Mouse (Mus musculus) layer of hippocampus, adult 8-10 months (tissue): ENCODE data around the gene Mpzl2. TPM values are rescaled to one million over a fixed set of nuclear protein-coding genes. Genes with fewer than 3 reads are reported as not detected.
A peak's percentile ranks its signal among the peaks of the same experiment; 100 is the strongest.
"Not testable (repeated sequence)": the region's sequence is repeated elsewhere in the genome, so short reads cannot be mapped to it uniquely, and the experiment has no call there.

Experiments used
- DNase-seq, 2 experiments: peaks; one replicate each; pipeline ENCODE4 v3.0.0; 2022; ENCODE audit warnings: low spot score in 2 of 2
- total RNA-seq, 4 experiments: library from RNA; stranded (reverse); gene quantifications; 2 replicates each; pipeline ENCODE4 v1.2.4; 2022

Gene Mpzl2
- total RNA-seq, 4 experiments from 2014 or later = 1.3 TPM

DNA sequence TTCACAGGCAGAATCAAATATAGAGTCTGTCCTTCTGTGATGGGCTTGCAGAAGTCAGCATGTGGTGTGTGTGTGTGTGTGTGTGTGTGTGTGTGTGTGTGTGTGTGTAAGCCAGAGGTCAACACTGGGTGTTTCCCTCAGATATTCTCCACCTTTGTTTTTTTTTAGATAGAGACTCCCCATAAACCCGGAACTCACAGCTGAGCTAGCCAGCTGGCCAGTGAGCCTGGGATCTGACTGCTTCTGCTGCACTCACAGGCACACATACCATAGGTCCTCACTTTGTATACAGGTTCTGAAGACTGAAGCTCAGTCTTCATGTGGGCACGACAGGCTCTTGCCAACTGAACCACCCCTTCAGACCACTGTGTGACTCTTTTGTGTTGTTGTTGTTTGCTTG lies 7.3 kb upstream of the Mpzl2 start:
- DNase-seq = no peak

DNA sequence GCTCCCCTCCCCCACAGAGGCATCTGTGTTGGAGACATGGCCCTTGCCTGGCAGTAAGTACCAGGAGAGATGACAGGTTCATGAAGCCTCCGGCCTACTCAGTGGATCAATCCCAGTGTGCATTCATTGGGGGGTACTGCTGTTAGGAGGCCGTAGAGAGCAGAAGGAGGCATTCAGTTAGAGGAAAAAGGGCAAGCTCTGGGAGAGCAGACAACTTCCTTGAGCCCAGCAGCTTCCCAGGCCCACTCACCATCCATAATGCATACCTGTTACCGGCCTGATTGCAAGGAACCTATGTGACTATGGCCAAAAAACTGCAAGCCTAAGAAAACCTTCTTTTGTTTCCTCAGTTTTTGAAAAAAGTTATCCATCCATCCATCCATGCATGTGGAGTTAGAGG lies 5.1 kb upstream of the Mpzl2 start:
- DNase-seq = no peak

DNA sequence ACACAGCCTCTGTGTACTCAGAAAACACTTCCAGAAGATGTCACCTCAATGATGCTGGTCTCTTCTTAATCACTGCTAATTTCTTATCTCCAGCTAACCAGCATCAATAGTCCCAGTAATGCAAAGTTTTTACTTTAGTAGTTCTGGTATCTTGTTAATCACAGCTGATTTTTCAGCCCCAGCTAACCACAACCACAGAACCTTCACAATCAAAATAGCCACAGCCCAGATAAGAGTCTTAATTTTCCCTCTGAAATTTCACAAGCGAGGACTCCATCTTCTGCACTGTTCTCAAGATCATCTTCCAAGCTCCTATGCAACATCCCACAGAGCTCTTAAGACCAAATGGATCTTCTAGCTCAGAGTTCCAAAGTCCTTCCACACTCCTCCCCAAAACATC lies 1.8 kb upstream of the Mpzl2 start:
- not testable (repeated sequence) for DNase-seq

DNA sequence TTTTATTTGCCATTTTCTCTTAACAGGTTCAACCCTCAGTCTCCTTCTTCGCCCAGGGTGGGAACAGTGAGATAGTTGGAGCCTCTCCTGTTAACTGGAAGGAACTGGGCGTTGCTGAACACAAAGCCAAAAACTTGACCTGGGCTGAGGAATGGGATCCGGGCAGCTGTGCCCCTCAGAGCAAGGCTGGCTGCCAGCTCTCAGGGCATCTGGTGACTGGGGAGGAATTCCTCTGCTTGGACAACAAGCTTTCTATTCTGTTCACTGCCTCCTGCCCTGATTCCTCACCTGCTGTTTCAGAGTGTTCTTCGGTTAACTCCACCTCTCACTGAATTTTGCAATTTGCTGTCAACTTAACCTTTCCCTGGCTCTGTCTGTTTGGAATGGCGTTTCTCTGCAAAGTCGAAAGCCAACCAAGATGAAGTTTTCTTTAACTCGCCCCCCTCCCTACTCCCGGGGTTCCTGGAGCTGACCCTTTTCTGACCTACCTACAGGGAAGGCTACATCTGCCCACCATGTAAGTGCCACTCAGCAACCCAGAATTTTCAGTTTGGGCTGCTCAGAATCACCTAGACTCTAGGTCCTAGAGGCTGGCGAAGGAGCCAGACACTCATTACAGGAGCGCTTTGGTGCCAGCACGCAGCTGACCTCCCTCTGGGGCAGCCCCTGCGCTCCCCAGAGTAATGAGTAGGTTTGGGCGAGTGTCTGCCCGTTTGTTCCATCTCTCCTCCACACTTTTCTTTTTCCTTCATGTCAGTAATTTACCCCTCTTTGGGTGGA lies 657 bp downstream of the Mpzl2 start:
- no peak for DNase-seq

DNA sequence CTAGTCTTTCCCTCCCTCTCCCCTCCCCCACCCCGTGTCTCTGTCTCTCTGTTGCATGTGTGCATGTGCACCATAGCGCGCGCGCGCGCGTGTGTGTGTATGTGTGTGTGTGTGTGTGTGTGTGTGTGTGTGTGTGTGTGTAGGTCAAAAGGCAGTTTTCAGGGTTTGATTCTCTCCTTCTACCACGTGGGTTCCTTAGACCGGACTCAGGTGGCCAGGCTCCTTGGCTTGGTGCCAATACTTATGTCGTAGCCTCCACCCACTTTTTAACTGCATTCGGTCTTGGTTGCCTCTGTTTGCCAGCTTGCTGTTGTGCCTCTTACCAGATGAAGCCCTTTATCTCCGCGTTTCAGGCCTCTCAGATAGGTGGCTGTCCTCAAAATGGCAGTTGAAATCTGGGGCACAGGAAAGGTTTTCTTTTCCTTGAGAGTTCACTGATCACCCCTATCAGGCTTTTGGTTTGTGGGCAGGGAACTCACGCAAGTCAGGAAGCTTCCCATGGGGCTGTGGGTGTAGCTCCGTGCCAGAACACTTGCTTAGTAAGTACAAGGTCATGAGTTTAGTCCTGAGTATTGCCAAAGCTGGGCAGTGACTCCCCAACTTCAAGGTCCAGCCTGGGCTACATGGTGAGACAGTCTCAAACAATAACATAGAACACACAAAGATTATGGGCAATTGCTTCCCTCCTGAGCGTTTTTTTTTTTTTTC lies 1.7 kb downstream of the Mpzl2 start:
- DNase-seq = no peak

DNA sequence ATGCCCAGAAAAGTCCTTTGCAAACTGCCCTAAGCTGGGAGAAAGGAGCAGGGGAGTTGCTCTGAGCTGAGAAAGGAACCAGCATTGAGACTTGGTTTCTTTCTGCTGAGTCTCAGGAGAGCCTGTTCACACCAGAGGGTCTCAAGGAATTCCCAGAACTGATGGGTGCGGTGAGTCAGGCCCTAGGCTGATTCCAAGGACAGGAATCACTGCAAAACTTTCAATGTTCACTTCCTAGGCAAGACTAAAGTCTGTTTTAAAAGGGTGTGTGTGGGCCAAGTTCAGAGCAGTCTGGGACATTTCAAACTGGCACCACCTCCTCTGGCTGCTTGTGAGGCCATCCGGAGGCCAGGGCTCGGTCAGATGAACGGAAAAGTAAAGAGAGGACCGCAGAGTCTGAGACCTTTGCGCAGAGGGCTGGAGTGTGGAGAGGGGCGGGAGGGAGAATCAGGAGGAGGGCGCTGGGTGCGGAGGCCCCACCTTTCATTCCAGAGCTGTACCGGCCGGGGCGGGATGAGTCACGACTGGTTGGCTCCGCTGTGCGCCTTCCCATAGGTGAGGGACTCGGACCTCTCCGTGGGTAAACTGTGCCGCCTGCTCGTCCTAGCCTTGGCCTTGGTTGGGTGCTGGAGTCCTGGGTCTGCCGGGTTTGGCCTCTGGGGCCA lies 2.6 kb downstream of the Mpzl2 start:
- DNase-seq = no peak

DNA sequence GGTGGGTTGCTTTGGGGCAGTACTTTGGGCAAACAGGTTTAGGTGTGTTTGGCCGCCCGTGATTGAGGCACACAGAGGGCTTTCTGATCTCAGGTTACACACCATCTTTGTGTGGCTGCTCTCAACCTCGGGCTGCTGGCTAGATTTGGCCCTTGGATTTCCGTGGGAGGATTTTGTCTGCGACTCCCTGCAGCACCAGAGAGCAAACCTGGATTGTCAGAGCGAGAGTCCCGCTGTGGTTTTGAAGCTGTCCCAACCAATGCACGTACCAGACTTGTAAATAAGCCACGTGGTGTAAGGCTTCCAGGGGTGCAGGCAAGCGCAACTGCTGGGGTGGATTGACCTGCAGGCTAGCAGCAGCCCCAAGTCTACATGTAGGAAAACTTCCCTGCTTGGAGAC lies 3.3 kb downstream of the Mpzl2 start:
- DNase-seq = no peak

DNA sequence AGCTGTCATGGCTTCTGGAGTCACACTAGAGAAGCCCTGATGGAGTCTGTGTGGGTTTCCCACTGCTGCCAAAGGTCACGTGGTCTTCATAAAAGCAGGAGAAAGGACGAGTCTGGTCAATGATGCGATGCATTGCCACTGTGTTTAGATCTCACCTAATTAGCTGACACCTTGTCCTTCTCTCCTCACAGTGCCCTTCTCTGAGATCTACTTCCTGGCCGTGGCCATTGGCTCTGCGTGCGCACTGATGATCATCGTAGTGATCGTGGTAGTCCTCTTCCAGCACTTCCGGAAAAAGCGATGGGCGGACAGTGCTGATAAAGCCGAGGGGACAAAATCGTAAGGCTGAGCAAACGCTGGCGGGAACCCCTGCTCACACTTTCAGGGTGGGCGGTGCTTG lies 7.4 kb downstream of the Mpzl2 start:
- DNase-seq = no peak

DNA sequence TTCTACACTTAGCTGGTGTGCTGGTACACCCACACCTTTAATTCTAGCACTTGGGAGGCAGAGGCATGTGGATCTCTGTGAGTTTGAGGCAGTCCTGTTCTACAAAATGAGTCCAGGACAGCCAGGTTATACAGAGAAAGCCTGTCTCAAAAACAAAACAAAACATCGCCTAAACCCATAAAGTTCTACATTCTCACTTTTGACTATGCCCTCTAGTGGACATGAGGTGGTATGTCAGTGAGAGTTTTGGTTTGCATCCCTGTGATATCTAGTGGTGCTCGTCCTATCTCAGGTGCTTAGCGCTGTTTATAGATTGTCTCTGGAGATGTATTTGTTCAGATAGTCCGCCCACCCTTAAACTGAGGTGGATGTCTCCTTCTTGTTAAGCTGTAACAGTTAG lies 8.9 kb downstream of the Mpzl2 start:
- DNase-seq = no peak

DNA sequence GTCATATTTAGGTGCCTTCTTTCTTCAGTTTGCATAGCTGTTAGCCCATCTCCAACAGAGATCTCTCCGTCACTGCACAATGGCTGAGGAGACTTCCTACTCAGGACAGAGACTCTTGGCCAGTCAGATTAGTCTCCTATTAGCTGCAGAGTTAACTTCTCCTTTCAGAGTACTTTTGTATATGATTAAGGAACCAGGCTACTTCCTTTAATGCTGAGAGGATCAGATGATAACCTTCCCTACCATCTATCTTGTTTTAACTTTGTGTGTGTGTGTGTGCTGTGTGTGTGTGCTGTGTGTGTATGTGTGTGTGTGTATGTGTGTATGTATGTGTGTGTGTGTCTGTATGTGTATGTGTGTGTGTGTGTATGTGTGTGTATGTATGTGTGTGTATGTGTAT lies 10.1 kb downstream of the Mpzl2 start:
- DNase-seq = no peak

DNA sequence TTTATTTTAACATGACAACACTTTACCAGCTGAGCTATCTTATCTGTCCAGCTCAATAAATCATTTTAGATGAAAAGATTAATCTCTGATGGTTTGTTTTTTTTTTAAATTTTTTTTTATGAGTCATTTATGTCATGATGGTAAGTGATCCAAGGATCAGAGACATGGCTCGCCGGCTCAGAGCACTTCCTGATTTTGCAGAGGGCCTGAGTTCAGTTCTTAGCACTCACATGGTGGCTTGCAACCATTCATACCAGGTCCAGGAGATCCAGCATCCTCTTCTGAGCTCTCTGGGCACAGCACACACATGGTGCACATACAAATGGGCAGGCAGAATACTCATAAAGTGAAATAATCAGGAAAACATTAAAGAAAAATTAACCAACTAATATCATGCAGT lies 10.7 kb downstream of the Mpzl2 start:
- DNase-seq = no peak

DNA sequence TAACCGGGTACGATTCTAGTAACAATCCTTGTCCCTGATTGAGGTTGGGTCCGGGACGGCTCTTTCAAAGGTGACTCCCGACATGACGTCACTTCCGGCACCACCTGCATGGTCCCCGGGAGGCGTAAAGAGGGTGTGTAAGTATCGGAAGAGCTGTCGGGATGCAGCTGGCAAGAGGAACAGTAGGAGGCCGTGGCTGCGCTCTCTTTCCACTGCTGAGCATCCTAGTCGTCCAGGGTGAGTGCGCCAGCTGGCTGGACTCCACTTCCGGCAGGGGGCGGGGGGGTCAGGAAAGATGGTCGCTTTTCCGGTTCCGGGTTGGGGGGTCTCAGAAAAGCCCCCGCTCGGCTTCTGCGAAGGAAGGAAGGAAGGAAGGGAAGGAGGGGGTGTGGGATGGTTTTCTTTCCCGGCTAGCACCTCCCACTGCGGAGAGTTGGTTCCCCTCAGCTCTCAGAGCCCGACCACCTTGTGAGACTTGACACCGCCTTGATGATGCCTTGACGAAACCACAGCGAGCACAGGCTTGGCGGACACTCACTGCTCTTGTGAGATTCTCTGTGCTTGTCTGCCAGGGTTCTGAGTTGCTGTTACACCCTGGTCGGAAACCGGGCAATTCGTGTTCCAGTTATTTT lies 15.6 kb downstream of the Mpzl2 start, which contains the start of gene Mpzl3:
Mpzl3 (plus strand) TSS at position 105 of the 632 bp plus-strand sequence.
- peak; percentile 75 to 87 for DNase-seq

DNA sequence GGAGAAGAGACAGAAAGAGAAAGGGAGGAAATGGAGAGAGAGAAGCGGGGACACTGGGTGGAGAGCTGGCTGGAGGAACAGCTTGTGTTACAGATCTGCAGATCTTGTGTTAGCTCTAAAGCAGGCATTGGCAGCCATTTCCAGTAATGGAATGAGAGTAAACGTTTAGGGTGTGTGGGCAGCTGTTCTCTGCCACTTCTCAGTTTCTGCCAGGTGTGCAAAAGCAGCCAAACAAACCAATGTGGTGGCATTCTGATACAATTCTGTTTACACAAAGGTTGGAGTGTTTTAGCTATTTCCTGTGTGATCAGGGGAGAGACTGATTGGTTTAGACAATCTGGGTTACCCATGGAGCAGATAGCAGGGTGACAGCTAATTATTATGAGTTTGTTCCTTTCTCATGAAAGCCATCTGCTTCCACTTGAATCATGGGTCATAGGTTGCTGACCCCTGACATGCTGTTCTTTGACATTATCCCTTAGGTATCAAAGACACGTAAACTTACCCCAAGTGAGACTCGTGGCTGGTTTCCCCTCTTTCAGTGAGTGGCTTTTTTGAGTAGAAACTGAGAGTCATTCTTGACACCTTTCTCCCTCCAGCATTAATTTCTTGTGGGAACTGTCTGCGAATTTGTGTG lies 18.8 kb downstream of the Mpzl2 start:
- no peak for DNase-seq

DNA sequence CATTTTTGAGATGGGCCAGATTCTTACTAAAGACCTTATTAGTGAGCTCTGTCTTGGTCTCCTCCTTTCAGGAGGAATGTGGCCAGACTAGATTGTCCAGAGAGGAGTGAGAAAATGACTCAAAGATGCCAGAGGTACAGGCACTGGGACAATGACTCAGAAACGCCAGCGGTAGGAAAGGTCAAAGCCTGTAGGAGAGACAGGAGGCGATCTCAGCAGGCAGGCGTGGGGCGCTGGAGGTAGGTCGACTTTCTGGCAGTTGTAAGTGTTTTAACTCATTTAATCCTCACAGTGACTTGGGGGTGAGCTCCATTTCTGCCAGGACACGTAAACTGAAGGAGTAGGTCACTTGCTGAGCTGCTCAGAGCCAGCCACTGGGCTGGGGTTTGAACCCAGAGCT lies 20.6 kb downstream of the Mpzl2 start:
- DNase-seq = no peak

DNA sequence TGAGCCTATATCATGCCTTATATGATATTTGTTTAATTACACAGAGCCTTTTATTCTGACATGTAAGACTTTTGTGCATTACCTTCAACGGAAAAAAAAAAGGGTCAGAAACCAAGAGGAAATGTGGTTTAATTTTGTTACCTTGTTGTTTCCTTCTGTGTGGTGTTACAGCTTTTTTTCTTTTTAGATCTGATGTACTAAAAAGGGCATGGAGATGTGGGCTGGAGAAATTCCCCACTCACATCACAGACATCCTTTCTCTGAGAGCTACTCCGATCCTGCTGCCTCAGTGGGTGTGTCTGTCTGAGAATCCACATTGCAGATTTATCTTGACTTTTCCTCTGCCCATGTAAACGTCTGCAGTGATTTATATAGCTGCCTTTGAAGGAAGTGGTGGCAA lies 23.1 kb downstream of the Mpzl2 start:
- DNase-seq = no peak

DNA sequence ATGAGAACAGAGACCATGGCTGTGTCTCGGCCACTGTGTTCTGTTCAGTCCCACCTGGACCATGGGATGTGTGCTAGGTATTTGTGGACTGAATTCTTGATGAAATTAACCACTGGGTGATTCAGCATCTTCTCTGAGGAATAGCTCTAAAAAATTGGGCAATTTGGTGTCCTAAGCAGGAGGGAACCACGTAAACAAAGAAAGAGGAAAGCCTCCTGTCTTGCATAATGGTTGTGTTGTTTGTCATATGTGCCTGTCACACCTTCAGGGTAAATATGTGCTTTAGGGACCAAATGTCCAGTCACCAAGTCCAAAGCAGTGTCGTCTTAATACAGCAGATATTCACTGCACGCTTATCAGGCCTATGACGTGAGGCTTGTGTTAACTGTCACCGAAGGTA lies 24.8 kb downstream of the Mpzl2 start:
- no peak for DNase-seq

DNA sequence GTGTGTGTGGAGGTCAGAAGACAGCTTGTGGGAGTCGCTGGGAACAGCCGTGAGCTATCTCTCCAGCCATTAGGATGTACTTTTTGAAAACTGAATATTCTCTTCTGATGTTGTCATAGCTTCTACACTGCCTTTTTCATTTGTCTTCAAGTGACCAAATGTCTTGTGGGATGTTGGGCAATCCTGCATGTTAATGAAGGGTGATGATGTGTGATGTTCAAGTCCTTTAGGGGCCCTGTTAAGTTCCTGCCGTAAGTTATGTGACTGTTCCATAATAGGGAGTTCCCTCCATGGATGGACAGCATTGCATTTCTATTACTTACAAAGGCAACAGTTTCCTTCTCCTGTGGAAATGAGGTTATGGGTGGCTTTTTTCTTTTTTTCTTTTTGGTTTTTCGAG lies 27.1 kb downstream of the Mpzl2 start:
- DNase-seq = no peak

DNA sequence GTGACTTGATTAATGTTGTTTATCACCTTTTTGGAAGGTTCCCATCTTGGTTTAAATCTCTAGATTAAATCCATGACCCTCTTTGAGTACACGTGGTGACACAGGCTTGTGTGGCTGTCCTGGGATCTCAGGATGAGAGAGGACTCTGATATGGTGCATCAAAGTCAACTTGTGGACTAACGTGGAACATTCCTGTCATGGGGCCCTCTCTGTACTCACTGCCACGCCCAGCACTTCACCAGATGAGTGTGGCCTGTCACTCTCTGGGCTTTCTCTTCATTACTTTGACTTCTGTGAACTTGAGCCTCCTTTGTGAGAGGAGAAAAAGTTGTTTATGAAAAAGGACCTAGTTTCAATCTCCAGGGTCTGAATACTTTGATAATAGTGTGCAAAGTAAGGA lies 32.2 kb downstream of the Mpzl2 start:
- DNase-seq = no peak

DNA sequence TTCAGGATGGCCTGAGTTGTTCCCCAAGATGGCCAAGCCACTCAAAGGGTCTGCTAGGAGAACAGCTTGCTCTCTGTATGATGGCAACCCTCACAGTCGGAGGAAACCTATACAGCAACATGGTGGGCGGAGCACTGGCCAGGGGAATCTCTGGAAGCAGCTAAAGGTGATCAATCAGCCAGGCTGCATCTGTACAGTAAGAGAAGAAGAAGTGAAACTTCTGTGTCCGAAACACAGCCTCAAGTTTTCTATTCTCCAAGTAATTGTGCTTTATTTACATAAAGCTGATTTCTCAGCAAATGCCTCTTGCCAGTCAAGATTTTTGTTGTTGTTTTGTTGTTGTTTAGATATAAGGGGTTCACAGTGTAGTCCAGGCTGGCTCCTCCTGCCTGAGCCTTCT lies 38.3 kb downstream of the Mpzl2 start:
- no peak for DNase-seq

DNA sequence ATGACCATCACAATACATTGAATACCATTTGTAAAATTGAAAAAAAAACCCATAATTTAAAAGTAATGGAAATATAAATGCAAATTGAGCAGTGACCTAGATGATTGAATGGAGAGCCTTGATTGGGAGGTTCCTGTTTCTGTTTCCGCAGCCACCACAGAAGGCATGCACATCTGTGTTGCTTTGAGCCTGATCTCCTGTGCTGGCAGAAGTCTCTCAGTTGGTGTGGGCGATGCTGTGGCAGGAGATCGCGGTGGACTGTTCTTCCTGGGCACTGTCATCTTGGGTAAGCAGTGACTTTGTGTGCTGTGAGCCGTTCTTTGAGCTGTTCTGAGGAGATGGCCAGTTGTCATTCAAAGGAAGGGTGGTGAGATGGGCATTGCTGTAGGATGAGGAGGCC lies 39.4 kb downstream of the Mpzl2 start, which contains the start of gene Jaml:
Jaml (plus strand) TSS at position 173 of the 400 bp plus-strand sequence.
- no peak for DNase-seq

DNA sequence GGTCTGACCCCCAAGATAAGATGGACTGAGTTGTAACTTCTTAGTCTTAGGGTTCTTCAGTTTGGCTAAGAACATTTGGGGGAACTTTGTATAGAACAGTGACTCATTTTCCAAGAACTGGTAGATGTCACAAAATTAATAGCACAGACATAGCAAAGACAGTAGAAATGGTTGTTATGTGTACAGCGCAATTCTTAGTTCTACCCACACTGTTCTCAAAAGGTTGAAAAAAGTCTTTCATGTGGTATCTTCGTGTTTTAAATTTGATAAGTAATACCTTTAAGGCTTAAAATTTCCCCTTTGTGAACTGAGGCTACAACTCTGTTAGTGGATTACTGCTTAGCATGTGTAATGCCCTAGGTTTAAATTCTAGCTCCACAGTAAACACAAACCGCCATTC lies 43.5 kb downstream of the Mpzl2 start:
- no peak for DNase-seq
